Mouse (Mus musculus) erythroblast, embryonic 14.5 days (primary cell): ENCODE measurements at regions not wholly inside any gene's neighbourhood (a gene's known extent, or its start where the extent isn't known, plus 50 kb on each side); places are given as distances from the start of the nearest gene placed in this dataset.

ENCODE experiments used
- H3K27me3 ChIP-seq: 2 replicates; pipeline ENCODE4 v1.6.1; 2012; ENCODE audit warnings: inconsistent platforms; ENCODE audit not compliant: control insufficient read depth
- H3K36me3 ChIP-seq: 2 replicates; pipeline ENCODE4 v1.6.1; 2012; ENCODE audit warnings: mild to moderate bottlenecking, inconsistent platforms; ENCODE audit not compliant: control insufficient read depth
- H3K4me1 ChIP-seq: 2 replicates; pipeline ENCODE4 v1.6.1; 2012; ENCODE audit warnings: inconsistent platforms; ENCODE audit not compliant: control insufficient read depth
- H3K4me3 ChIP-seq: replicated peaks from 2 replicates; pipeline ENCODE3; 2012; ENCODE audit warnings: moderate library complexity, mild to moderate bottlenecking, inconsistent platforms
- H3K9me3 ChIP-seq: 2 replicates; pipeline ENCODE4 v1.6.1; 2012; ENCODE audit warnings: low read length, inconsistent platforms, mixed read lengths; ENCODE audit not compliant: control insufficient read depth
- GATA1 ChIP-seq: IDR thresholded peaks from 2 replicates; pipeline ENCODE4 v1.6.1; 2012; ENCODE audit warnings: low read length, inconsistent platforms, mixed read lengths
- TAL1 ChIP-seq: IDR thresholded peaks from 3 replicates; pipeline ENCODE4 v1.6.1; 2012; ENCODE audit warnings: low read length, inconsistent platforms, mixed read lengths

GRCm38 (mm10) chr17:83128843-83129544, 86.1 kb upstream of the Pkdcc start:
- no peaks in the 10 kb centered on the region for H3K4me1 ChIP-seq
- no peaks in the 10 kb centered on the region for H3K27me3 ChIP-seq
- H3K36me3 ChIP-seq, result no peaks in the 10 kb centered on the region
- no peak overlapping the region for H3K4me3 ChIP-seq
- peaks cover 5% of the 10 kb centered on the region for H3K9me3 ChIP-seq
- TF ChIP-seq TAL1, result no peak
- TF ChIP-seq GATA1, result no peak

DNA sequence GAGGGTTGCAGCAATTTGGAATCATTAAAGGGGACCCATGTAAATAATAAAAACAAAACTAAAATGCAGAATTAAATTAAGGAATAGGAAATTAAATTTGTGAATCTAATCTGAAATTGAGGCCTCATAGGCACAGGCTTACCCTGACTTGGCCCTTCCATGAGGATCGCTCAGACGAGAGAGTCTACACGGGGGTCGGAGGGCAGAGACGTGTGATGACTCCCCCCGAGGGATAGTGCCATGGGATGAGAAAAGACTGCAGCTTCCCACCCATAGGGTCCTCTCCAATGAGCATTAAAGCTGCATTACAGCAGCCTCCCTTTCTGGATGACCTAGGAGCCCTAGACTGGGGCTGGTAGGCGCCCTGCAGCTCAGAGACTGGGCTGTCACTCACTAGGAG, 85.4 kb upstream of the Pkdcc start:
- H3K4me1 ChIP-seq, result no peaks in the 10 kb centered on the region
- TF ChIP-seq TAL1 (no peak), GATA1 (no peak)

GRCm38 (mm10) chr17:83133201-83133600, 81.9 kb upstream of the Pkdcc start:
- Histone ChIP-seq H3K4me1 (no peaks in the 10 kb centered on the region), H3K9me3 (no peaks in the 10 kb centered on the region), H3K27me3 (no peaks in the 10 kb centered on the region), H3K36me3 (no peaks in the 10 kb centered on the region), H3K4me3 (no peak overlapping the region)
- TF ChIP-seq GATA1 (no peak), TAL1 (no peak)

More for the DNA sequence above, 85.4 kb upstream of the Pkdcc start:
- no peaks in the 10 kb centered on the region for H3K27me3 ChIP-seq
- no peaks in the 10 kb centered on the region for H3K36me3 ChIP-seq
- H3K4me3 ChIP-seq, result no peak overlapping the region
- peaks cover 5% of the 10 kb centered on the region for H3K9me3 ChIP-seq

DNA sequence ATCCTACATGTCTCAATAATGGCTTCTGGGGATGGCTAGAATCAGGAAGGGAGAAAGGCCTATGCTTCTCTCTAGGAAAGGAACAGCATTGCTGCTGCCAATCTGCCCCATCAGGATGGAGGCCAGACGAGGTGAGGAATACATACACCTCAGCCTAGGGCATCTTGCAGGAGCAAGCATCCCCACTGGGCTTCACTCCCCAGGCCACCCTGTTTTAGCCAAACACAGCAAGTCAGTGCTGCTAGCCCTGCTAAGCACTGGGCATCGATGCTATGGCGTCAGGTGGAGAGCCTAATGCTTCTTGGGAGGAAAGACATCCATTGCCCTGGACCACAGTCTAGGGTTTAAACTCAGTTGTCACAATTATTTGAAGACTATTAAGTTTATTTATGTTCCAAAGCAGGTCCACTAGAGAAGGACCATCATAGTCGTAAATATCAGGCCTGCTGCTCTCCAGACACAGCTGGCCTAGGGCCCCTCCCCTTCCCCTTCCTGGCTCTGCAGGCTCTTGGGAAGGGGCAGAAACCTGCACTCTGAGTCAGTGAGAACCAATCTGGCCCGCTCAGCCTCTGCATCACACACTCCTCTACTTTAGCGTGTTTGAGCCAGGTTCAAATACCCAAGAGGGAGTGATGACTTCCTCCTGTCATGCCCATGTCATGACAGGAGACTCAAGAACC, 79.5 kb upstream of the Pkdcc start:
- no peaks in the 10 kb centered on the region for H3K9me3 ChIP-seq

GRCm38 (mm10) chr17:83136267-83136666, 78.8 kb upstream of the Pkdcc start:
- Histone ChIP-seq H3K36me3 (no peaks in the 10 kb centered on the region), H3K4me3 (no peak overlapping the region), H3K27me3 (no peaks in the 10 kb centered on the region), H3K4me1 (no peaks in the 10 kb centered on the region), H3K9me3 (no peaks in the 10 kb centered on the region)
- no peak for TF ChIP-seq GATA1
- no peak for TF ChIP-seq TAL1

More for the DNA sequence above, 79.5 kb upstream of the Pkdcc start:
- no peaks in the 10 kb centered on the region for H3K27me3 ChIP-seq
- H3K4me1 ChIP-seq, result no peaks in the 10 kb centered on the region
- no peaks in the 10 kb centered on the region for H3K36me3 ChIP-seq
- TF ChIP-seq GATA1, result no peak
- TF ChIP-seq TAL1, result no peak
- no peak overlapping the region for H3K4me3 ChIP-seq

DNA sequence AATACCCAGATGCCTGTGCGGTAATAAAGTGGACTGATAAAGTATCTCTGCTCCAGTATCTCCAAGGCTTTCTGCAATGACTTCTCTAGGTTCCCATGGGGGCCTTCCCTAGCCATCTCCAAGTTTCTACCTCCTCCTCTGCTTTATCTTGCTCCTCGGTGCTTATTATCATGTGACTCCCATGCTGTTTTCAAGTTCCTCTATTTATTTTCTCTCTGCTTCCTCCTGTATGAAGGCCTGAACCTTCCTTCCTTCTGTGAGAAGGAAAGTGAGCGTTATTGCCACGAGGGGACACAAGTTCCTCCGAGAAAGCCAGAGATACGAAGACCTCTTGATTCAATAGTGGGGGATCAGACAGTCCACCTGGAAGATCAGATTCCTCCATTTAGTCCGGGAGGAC, 77.4 kb upstream of the Pkdcc start:
- TF ChIP-seq GATA1 (no peak), TAL1 (no peak)
- Histone ChIP-seq H3K4me3 (no peak overlapping the region), H3K27me3 (no peaks in the 10 kb centered on the region), H3K36me3 (no peaks in the 10 kb centered on the region), H3K9me3 (no peaks in the 10 kb centered on the region), H3K4me1 (no peaks in the 10 kb centered on the region)

DNA sequence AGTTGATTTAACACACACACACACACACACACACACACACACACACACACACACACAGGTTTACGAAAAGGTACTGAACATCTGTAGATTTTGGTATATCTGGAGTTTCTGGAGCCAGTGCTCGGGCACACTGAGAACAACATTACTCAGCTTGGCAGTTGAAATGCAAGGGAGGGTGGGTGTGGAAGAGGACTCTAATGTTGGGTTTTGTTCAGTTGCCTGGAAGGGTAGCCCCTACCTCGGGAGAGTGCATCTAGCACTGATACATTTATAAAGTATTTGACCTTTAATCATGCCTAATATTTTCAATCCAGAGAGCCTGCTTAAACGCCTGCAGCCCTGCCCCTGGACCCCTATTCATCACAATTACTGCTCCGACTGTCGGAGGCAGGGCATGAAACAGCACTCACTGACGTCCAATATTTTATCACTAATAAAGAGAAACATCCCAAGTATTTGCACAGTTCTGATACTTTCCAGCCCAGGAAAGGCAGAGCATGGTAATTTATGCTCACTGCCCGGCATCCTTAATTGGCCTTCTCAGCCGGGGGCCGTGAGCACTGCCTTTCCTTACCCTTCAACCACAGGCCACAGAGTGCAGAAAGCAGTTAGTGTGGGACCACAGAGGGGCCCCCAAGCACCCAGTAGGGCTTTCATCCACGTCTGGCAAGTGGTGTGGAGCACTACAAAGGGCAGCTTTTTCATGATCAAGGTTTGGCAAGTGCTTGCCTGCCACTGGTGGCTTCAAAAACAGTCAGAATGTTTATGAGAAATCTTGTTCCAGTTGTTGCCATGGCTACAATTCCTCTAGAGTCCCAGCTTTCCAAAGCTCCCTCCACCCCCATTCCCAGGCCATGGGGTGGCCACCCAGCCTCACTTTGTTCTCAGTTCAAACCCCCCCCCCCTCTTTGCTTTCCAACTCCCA, 76.3 kb upstream of the Pkdcc start:
- Histone ChIP-seq H3K4me3 (no peak overlapping the region), H3K4me1 (no peaks in the 10 kb centered on the region), H3K9me3 (no peaks in the 10 kb centered on the region), H3K27me3 (no peaks in the 10 kb centered on the region), H3K36me3 (no peaks in the 10 kb centered on the region)
- TF ChIP-seq TAL1, result no peak
- TF ChIP-seq GATA1, result no peak

DNA sequence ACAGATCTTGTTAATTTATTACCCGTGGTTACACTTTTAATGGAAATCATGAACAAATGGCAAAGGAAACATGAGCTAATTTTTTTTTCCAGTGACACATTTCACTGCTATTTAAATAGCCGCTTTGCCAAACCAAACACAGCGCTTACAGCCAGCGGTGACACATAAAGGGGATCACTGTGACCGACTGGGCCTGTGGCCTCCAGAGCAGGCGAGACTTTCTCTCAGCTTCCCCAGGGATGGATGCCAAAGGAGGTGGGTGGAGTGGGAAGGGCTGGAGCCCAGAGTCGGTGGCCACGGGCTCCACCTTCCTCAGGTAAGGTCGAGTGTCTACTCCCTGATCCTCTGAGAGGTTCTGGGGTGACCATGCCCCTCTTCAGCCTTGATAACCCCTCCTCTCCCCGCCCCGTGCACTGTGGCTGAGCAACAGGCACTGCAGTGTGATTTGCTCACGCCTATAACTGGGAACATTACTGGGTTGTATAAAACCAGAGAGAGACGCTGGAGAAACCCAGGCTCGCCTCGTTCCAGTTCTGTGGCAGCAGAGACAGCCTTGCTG, 66.6 kb upstream of the Pkdcc start:
- no peak overlapping the region for H3K4me3 ChIP-seq
- H3K4me1 ChIP-seq, result no peaks in the 10 kb centered on the region
- peaks cover 4% of the 10 kb centered on the region; the same call in 1 of the 2 replicates for H3K9me3 ChIP-seq
- no peaks in the 10 kb centered on the region for H3K36me3 ChIP-seq
- H3K27me3 ChIP-seq, result no peaks in the 10 kb centered on the region
- TF ChIP-seq GATA1 (no peak), TAL1 (no peak)

DNA sequence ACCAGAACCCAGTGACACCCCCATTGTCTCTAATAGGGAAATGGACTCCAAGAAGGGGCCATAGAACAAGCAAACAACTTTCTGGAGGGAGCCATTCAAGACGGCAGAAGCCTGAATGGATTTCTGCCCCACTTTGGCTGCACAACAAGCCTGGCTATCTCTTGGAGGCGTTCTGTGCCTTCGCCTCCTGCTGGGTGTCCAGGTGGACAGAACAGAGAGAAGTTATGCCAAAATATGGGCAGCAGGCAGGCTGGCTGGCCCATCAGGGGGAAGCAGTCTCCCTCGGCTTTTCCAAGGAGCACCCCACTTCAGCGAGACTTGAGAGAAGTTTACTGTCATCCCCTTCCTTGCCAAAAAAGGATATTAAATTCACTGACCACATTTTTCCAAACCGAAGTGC, 65.8 kb upstream of the Pkdcc start:
- H3K4me3 ChIP-seq, result no peak overlapping the region
- H3K9me3 ChIP-seq, result peaks cover 4% of the 10 kb centered on the region; the same call in 1 of the 2 replicates
- TF ChIP-seq GATA1 (no peak), TAL1 (no peak)
- H3K4me1 ChIP-seq, result no peaks in the 10 kb centered on the region
- H3K36me3 ChIP-seq, result no peaks in the 10 kb centered on the region
- no peaks in the 10 kb centered on the region for H3K27me3 ChIP-seq
